Mouse (Mus musculus): Measurements from ENCODE around the gene Pdzrn3.

GRCm38 (mm10) chr6:101334495-101334894 lies 43.2 kb downstream of the Pdzrn3 start:
- TF ChIP-seq CTCF (IDR thresholded peaks at IDR 0.05 in 2 of 3, conservative IDR thresholded peaks at IDR 0.05 in 1 of 3; ENCODE audit: control insufficient read depth in 1 of 3, insufficient read depth in 1 of 3, low read depth in 2 of 3, low read length in 3 of 3, poor library complexity in 1 of 3, severe bottlenecking in 1 of 3) (no peak), POLR2A (IDR thresholded peaks at IDR 0.05; ENCODE audit: control insufficient read depth in 1 of 2, insufficient read depth in 1 of 2, low read depth in 1 of 2, low read length in 2 of 2, poor library complexity in 1 of 2) (no peak), MXI1 (IDR thresholded peaks at IDR 0.05; ENCODE audit: low read depth, low read length) (no peak), MAFK (IDR thresholded peaks at IDR 0.05; ENCODE audit: borderline replicate concordance, low read depth, low read length) (no peak), USF1 (IDR thresholded peaks at IDR 0.05; ENCODE audit: low read depth, low read length) (no peak), EP300 (IDR thresholded peaks at IDR 0.05; ENCODE audit: low read depth in 1 of 2, low read length in 2 of 2) (no peak), HCFC1 (IDR thresholded peaks at IDR 0.05; ENCODE audit: low read depth, low read length) (no peak)
